Mouse (Mus musculus): ENCODE data around the gene Syna. TPM values are rescaled to one million over a fixed set of nuclear protein-coding genes. Genes with fewer than 3 reads are reported as not detected.

The Syna gene
- total RNA-seq (2023), result not detected

GRCm38 (mm10) chr5:134560071-134560449, at the start of gene Syna:
Syna (minus strand) TSS chr5:134560171.

GRCm38 (mm10) chr5:134581146-134581545, 21.2 kb upstream of the Syna start, which contains the start of gene Rfc2:
Rfc2 (plus strand) TSS chr5:134581366.

GRCm38 (mm10) chr5:134552110-134552972, 7.6 kb downstream of the Syna start, which contains the start of gene Clip2:
Clip2 (minus strand) TSS chr5:134552434.

Other genes with a start within 250 kb of the Syna start
- 10 to 100 TPM; 44.5 to 52.9 TPM for gene Gtf2i, start 245.4 kb downstream of the Syna start, total RNA-seq (2023)
- 10 to 100 TPM; 58.6 to 74.0 TPM for gene Gtf2ird1, start 103.5 kb downstream of the Syna start, total RNA-seq (2023)
- gene Clip2, start 7.7 kb downstream of the Syna start, total RNA-seq (2023), result 10 to 100 TPM; 12.6 to 12.8 TPM
- gene Rfc2, start 21.2 kb upstream of the Syna start, total RNA-seq (2023), result 10 to 100 TPM; 53.0 to 62.0 TPM
- gene Lat2, start 54.9 kb upstream of the Syna start, total RNA-seq (2023), result 100 to 1,000 TPM; 103 to 114 TPM
- 100 to 1,000 TPM; 233 to 241 TPM for gene Eif4h, start 79.3 kb upstream of the Syna start, total RNA-seq (2023)
- gene Limk1, start 128.4 kb upstream of the Syna start, total RNA-seq (2023), result 10 to 100 TPM; 33.3 to 36.0 TPM
- under 1 TPM in 1 of 2 experiments, not detected in 1; 0.37 TPM for gene Eln, start 187.2 kb upstream of the Syna start, total RNA-seq (2023)

All from monocyte, adult 59 days (primary cell).